Mouse (Mus musculus): Measurements from ENCODE around the gene Phldb1.

DNA sequence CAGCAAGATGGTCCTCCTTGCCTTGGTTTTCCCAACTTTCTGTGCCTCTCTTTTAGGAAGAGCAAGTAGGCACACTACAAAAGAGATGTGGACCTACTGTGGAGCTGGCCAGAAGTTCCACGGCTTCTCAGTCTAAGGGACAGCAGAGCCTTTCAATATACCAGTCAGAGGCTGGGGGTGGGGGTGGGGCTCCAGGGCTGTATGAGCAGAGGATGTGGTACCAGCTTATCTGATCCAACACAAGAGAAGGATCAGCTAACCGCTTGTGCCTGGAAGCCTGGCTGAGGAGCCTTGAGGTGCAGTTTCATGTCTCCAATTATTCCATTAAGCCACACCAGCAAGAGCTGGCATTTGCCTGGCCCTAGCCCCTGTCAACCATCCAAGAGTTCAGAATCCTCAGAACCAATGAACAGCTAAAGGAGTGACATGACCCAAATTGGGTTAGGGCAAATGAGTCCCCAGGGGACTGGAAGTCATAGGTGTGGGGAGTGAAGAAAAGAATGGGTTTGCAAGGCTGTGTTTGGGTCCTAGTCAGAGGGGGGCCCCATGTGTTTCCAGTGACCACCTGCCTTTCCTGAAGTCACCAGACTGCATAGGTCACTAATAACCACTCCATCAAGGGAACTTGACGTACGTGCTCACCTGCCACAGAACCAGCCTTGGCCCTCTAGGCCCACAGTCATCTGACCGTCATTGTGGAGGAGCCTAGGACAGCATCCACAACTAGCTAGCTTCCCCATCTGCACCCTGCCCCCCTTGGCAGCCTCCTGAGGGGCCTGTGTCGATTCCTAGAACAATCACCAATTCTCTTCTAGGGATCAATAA, 17.8 kb downstream of the Phldb1 start:
- TF ChIP-seq POLR2A (IDR thresholded peaks at IDR 0.05; ENCODE audit: extremely low read depth, insufficient read depth, low read length) (no peak), CTCF (IDR thresholded peaks at IDR 0.05; ENCODE audit: extremely low read depth, insufficient read depth, low read length) (no peak)
